Mouse (Mus musculus) liver, embryonic 14.5 days (tissue): ENCODE results near the gene Olfr1066. TPM values are rescaled to one million over a fixed set of nuclear protein-coding genes. Genes with fewer than 3 reads are reported as not detected.
"Not testable (repeated sequence)": the region's sequence is repeated elsewhere in the genome, so short reads cannot be mapped to it uniquely, and the experiment has no call there.

Source experiments
- ATAC-seq: fragments of 200-750 bp; cut with Nextera tagmentation; 2 replicates; pipeline ENCODE4 v1.8.0; 2017; ENCODE audit warnings: moderate number of reproducible peaks, mild to moderate bottlenecking, moderate library complexity; ENCODE audit not compliant: insufficient read depth
- DNase-seq, 3 experiments: peaks; one replicate each; pipeline ENCODE4 v3.0.0-alpha.2; 2012 to 2013; ENCODE audit warnings: low read depth in 3 of 3, low spot score in 3 of 3
- H3K27ac ChIP-seq: fragments of 300-500 bp; sonication (generic); 2 replicates; pipeline ENCODE4 v1.5.1; 2014; ENCODE audit warnings: moderate library complexity, mild to moderate bottlenecking, control low read depth, inconsistent platforms
- H3K27me3 ChIP-seq: fragments of 300-500 bp; sonication (generic); 2 replicates; pipeline ENCODE4 v1.6.1; 2014; ENCODE audit warnings: mild to moderate bottlenecking, low read length, moderate library complexity; ENCODE audit not compliant: control insufficient read depth, insufficient read depth
- H3K36me3 ChIP-seq: fragments of 300-500 bp; sonication (generic); replicated peaks from 2 replicates; pipeline ENCODE4 v1.6.1; 2014; ENCODE audit warnings: low read depth; ENCODE audit not compliant: control insufficient read depth, insufficient read depth
- H3K4me1 ChIP-seq, 2 experiments: fragments of 200-500 bp in 1 of 2; fragments of 300-500 bp in 1 of 2; sonication (generic) in 1 of 2; replicated peaks; 2 replicates each; pipeline ENCODE4 v1.6.1; 2012 to 2014; ENCODE audit warnings: antibody characterized with exemption in 1 of 2, inconsistent platforms in 1 of 2, low read length in 1 of 2; ENCODE audit not compliant: control insufficient read depth in 2 of 2, insufficient read depth in 2 of 2
- H3K4me2 ChIP-seq: fragments of 300-500 bp; sonication (generic); 2 replicates; pipeline ENCODE4 v1.6.1; 2014; ENCODE audit warnings: low read depth, mild to moderate bottlenecking, control low read depth, moderate library complexity
- H3K4me3 ChIP-seq, 2 experiments: fragments of 200-500 bp in 1 of 2; fragments of 300-500 bp in 1 of 2; sonication (generic) in 1 of 2; 2 replicates each; pipeline ENCODE4 v1.5.1; 2012 to 2014; ENCODE audit warnings: low read depth in 2 of 2, low read length in 2 of 2, mild to moderate bottlenecking in 2 of 2, control low read depth in 1 of 2, inconsistent platforms in 1 of 2, moderate library complexity in 1 of 2; ENCODE audit not compliant: insufficient read depth in 1 of 2
- H3K9ac ChIP-seq: fragments of 300-500 bp; sonication (generic); replicated peaks from 2 replicates; pipeline ENCODE4 v1.6.1; 2014; ENCODE audit warnings: mild to moderate bottlenecking, control low read depth, moderate library complexity
- H3K9me3 ChIP-seq: fragments of 300-500 bp; sonication (generic); 2 replicates; pipeline ENCODE4 v1.6.1; 2016; ENCODE audit warnings: low read length, mixed read lengths; ENCODE audit not compliant: control insufficient read depth
- CTCF ChIP-seq: IDR thresholded peaks from 2 replicates; pipeline ENCODE4 v1.5.1; 2016; ENCODE audit warnings: antibody characterized with exemption, low read depth, control low read depth
- EP300 ChIP-seq: IDR thresholded peaks from 2 replicates; pipeline ENCODE4 v1.6.1; 2016; ENCODE audit warnings: antibody characterized with exemption, low read depth
- WGBS: fragments of 180-500 bp; shearing (Covaris S2); extraction: QIAGEN DNeasy Blood & Tissue Kit; methylation state at CpG from one replicate; pipeline ENCODE4 v1.1.7; 2014; ENCODE audit not compliant: insufficient replicate concordance; 5-methylcytosine and 5-hydroxymethylcytosine counted together
- polyA plus RNA-seq, 2 experiments: library from polyadenylated mRNA; depleted of rRNA in 1 of 2; stranded (reverse) in 1 of 2; unstranded in 1 of 2; fragments of >200 nt; fragmentation: Nextera tagmentation in 1 of 2; extraction: Ambion mirVana in 1 of 2; gene quantifications; 2 replicates each; pipeline versions ENCODE4 v1.2.1 to v1.2.3; 2012 to 2014

Gene Olfr1066
- polyA plus RNA-seq, 2 experiments = not detected

DNA sequence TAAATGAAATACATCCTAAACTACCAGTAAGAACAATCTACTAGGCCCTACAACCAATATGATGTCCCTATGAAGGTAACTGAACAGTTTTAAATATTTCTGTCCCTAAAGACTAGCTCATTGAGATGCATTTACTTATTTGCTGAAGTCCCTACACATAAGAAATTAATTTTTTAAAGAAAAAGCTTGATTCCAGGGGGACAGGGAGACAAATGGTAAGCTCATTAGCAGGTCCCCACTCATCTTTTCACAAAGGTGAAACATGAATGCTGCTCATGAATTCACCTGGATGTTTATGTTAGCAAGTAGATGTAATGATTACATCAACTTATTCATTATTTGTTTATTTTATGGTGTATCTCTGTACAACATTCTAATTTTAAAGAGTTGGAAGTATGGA lies 29.4 kb downstream of the Olfr1066 start, which contains the start of gene Olfr1062:
Gene Olfr1062, minus strand, starts transcription at position 101 of the 400 bp plus-strand sequence.
- not testable (repeated sequence) for H3K36me3 ChIP-seq, H3K9me3 ChIP-seq, DNase-seq, H3K4me2 ChIP-seq, ATAC-seq, H3K4me3 ChIP-seq, H3K4me1 ChIP-seq, H3K27me3 ChIP-seq, H3K27ac ChIP-seq, H3K9ac ChIP-seq

DNA sequence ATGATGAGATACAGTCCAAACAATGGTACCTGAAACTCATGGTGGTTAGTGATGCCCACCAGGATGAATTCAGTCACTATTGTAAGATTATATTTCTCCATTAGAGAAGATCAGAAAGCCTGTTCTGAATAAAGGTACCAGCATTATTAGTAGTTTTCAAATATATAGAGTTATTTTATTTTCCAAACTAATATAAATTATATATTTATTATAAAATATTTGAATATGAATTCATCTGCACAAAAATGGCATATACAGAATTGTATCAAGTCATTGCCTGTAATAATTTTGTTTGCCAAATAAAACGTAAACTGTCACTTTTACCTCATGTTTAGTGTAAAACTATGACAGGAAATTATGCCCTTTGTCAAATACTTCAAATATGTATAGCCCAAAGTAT lies 42.1 kb downstream of the Olfr1066 start, which contains the start of gene Olfr1061:
Gene Olfr1061, minus strand, starts transcription at position 101 of the 400 bp plus-strand sequence.
- no peaks in the 10 kb centered on the region for H3K36me3 ChIP-seq
- TF ChIP-seq CTCF = no peak
- no peak for TF ChIP-seq EP300
- no peaks in the 10 kb centered on the region for H3K9me3 ChIP-seq
- no peaks in the 10 kb centered on the region for H3K27me3 ChIP-seq
- H3K4me2 ChIP-seq = no peak within 1 kb of the TSS
- no peak within 1 kb of the TSS for H3K9ac ChIP-seq
- H3K27ac ChIP-seq = no peak within 1 kb of the TSS
- DNase-seq (no peak), ATAC-seq (no peak)
- no peak within 1 kb of the TSS for H3K4me3 ChIP-seq
- WGBS = 63% methylated on average over 1 of the region's 1 CpGs
- H3K4me1 ChIP-seq = no peaks in the 10 kb centered on the region

Other genes starting within 250 kb of the Olfr1066 start
- not detected in 2 replicates for gene Olfr1046, start 237.0 kb downstream of the Olfr1066 start, polyA plus RNA-seq (2012; rRNA removed)
- gene Olfr1046, start 237.0 kb downstream of the Olfr1066 start, polyA plus RNA-seq (2014; fragmentation: Nextera tagmentation; extraction: Ambion mirVana) = not detected in 2 replicates
- not detected in 2 replicates for gene Olfr1047, start 224.9 kb downstream of the Olfr1066 start, polyA plus RNA-seq (2012; rRNA removed)
- not detected in 2 replicates for gene Olfr1047, start 224.9 kb downstream of the Olfr1066 start, polyA plus RNA-seq (2014; fragmentation: Nextera tagmentation; extraction: Ambion mirVana)
- gene Olfr1048, start 216.0 kb downstream of the Olfr1066 start, polyA plus RNA-seq (2012; rRNA removed) = not detected in 2 replicates
- gene Olfr1048, start 216.0 kb downstream of the Olfr1066 start, polyA plus RNA-seq (2014; fragmentation: Nextera tagmentation; extraction: Ambion mirVana) = not detected in 2 replicates
- gene Olfr1049, start 197.9 kb downstream of the Olfr1066 start, polyA plus RNA-seq (2012; rRNA removed) = not detected in 2 replicates
- gene Olfr1049, start 197.9 kb downstream of the Olfr1066 start, polyA plus RNA-seq (2014; fragmentation: Nextera tagmentation; extraction: Ambion mirVana) = not detected in 2 replicates
- gene Olfr1051, start 177.2 kb downstream of the Olfr1066 start, polyA plus RNA-seq (2012; rRNA removed) = not detected in 2 replicates
- not detected in 2 replicates for gene Olfr1051, start 177.2 kb downstream of the Olfr1066 start, polyA plus RNA-seq (2014; fragmentation: Nextera tagmentation; extraction: Ambion mirVana)
- gene Olfr1052, start 163.8 kb downstream of the Olfr1066 start, polyA plus RNA-seq (2012; rRNA removed) = not detected in 2 replicates
- gene Olfr1052, start 163.8 kb downstream of the Olfr1066 start, polyA plus RNA-seq (2014; fragmentation: Nextera tagmentation; extraction: Ambion mirVana) = not detected in 2 replicates
- gene Olfr1053, start 141.0 kb downstream of the Olfr1066 start, polyA plus RNA-seq (2012; rRNA removed) = not detected in 2 replicates
- gene Olfr1053, start 141.0 kb downstream of the Olfr1066 start, polyA plus RNA-seq (2014; fragmentation: Nextera tagmentation; extraction: Ambion mirVana) = not detected in 2 replicates
- not detected in 2 replicates for gene Olfr1054, start 120.8 kb downstream of the Olfr1066 start, polyA plus RNA-seq (2012; rRNA removed)
- gene Olfr1054, start 120.8 kb downstream of the Olfr1066 start, polyA plus RNA-seq (2014; fragmentation: Nextera tagmentation; extraction: Ambion mirVana) = not detected in 2 replicates
- gene Olfr1055, start 106.0 kb downstream of the Olfr1066 start, polyA plus RNA-seq (2012; rRNA removed) = not detected in 2 replicates
- gene Olfr1055, start 106.0 kb downstream of the Olfr1066 start, polyA plus RNA-seq (2014; fragmentation: Nextera tagmentation; extraction: Ambion mirVana) = not detected in 2 replicates
- not detected in 2 replicates for gene Olfr1056, start 93.8 kb downstream of the Olfr1066 start, polyA plus RNA-seq (2012; rRNA removed)
- not detected in 2 replicates for gene Olfr1056, start 93.8 kb downstream of the Olfr1066 start, polyA plus RNA-seq (2014; fragmentation: Nextera tagmentation; extraction: Ambion mirVana)
- not detected in 2 replicates for gene Olfr1057, start 77.9 kb downstream of the Olfr1066 start, polyA plus RNA-seq (2012; rRNA removed)
- not detected in 2 replicates for gene Olfr1057, start 77.9 kb downstream of the Olfr1066 start, polyA plus RNA-seq (2014; fragmentation: Nextera tagmentation; extraction: Ambion mirVana)
- not detected in 2 replicates for gene Olfr1058, start 67.7 kb downstream of the Olfr1066 start, polyA plus RNA-seq (2012; rRNA removed)
- not detected in 2 replicates for gene Olfr1058, start 67.7 kb downstream of the Olfr1066 start, polyA plus RNA-seq (2014; fragmentation: Nextera tagmentation; extraction: Ambion mirVana)
- not detected in 2 replicates for gene Olfr1061, start 42.2 kb downstream of the Olfr1066 start, polyA plus RNA-seq (2012; rRNA removed)
- not detected in 2 replicates for gene Olfr1061, start 42.2 kb downstream of the Olfr1066 start, polyA plus RNA-seq (2014; fragmentation: Nextera tagmentation; extraction: Ambion mirVana)
- not detected in 2 replicates for gene Olfr1062, start 29.5 kb downstream of the Olfr1066 start, polyA plus RNA-seq (2012; rRNA removed)
- gene Olfr1062, start 29.5 kb downstream of the Olfr1066 start, polyA plus RNA-seq (2014; fragmentation: Nextera tagmentation; extraction: Ambion mirVana) = not detected in 2 replicates
- gene Olfr1065, start 5.7 kb downstream of the Olfr1066 start, polyA plus RNA-seq (2012; rRNA removed) = not detected in 2 replicates
- not detected in 2 replicates for gene Olfr1065, start 5.7 kb downstream of the Olfr1066 start, polyA plus RNA-seq (2014; fragmentation: Nextera tagmentation; extraction: Ambion mirVana)
- not detected in 2 replicates for gene Olfr228, start 31.1 kb upstream of the Olfr1066 start, polyA plus RNA-seq (2012; rRNA removed)
- not detected in 2 replicates for gene Olfr228, start 31.1 kb upstream of the Olfr1066 start, polyA plus RNA-seq (2014; fragmentation: Nextera tagmentation; extraction: Ambion mirVana)
- not detected in 2 replicates for gene Olfr1076, start 52.2 kb upstream of the Olfr1066 start, polyA plus RNA-seq (2012; rRNA removed)
- not detected in 2 replicates for gene Olfr1076, start 52.2 kb upstream of the Olfr1066 start, polyA plus RNA-seq (2014; fragmentation: Nextera tagmentation; extraction: Ambion mirVana)
- gene Olfr1079, start 86.2 kb upstream of the Olfr1066 start, polyA plus RNA-seq (2012; rRNA removed) = not detected in 2 replicates
- gene Olfr1079, start 86.2 kb upstream of the Olfr1066 start, polyA plus RNA-seq (2014; fragmentation: Nextera tagmentation; extraction: Ambion mirVana) = not detected in 2 replicates
- gene Olfr1080, start 102.0 kb upstream of the Olfr1066 start, polyA plus RNA-seq (2012; rRNA removed) = not detected in 2 replicates
- not detected in 2 replicates for gene Olfr1080, start 102.0 kb upstream of the Olfr1066 start, polyA plus RNA-seq (2014; fragmentation: Nextera tagmentation; extraction: Ambion mirVana)
- not detected in 2 replicates for gene Olfr1082, start 142.7 kb upstream of the Olfr1066 start, polyA plus RNA-seq (2012; rRNA removed)
- not detected in 2 replicates for gene Olfr1082, start 142.7 kb upstream of the Olfr1066 start, polyA plus RNA-seq (2014; fragmentation: Nextera tagmentation; extraction: Ambion mirVana)
- gene Olfr1084, start 183.5 kb upstream of the Olfr1066 start, polyA plus RNA-seq (2012; rRNA removed) = not detected in 2 replicates
- not detected in 2 replicates for gene Olfr1084, start 183.5 kb upstream of the Olfr1066 start, polyA plus RNA-seq (2014; fragmentation: Nextera tagmentation; extraction: Ambion mirVana)
- not detected in 2 replicates for gene Olfr1085, start 205.8 kb upstream of the Olfr1066 start, polyA plus RNA-seq (2012; rRNA removed)
- not detected in 2 replicates for gene Olfr1085, start 205.8 kb upstream of the Olfr1066 start, polyA plus RNA-seq (2014; fragmentation: Nextera tagmentation; extraction: Ambion mirVana)
- not detected in 2 replicates for gene Olfr1086, start 223.8 kb upstream of the Olfr1066 start, polyA plus RNA-seq (2012; rRNA removed)
- gene Olfr1086, start 223.8 kb upstream of the Olfr1066 start, polyA plus RNA-seq (2014; fragmentation: Nextera tagmentation; extraction: Ambion mirVana) = not detected in 2 replicates
- gene Olfr1087, start 242.1 kb upstream of the Olfr1066 start, polyA plus RNA-seq (2012; rRNA removed) = not detected in 2 replicates
- not detected in 2 replicates for gene Olfr1087, start 242.1 kb upstream of the Olfr1066 start, polyA plus RNA-seq (2014; fragmentation: Nextera tagmentation; extraction: Ambion mirVana)